Mouse (Mus musculus) thymus, adult 2 months (tissue): ENCODE results near the gene Srgap1.

Experiments
- CTCF ChIP-seq: fragments of 200-500 bp; IDR thresholded peaks from 2 replicates; pipeline ENCODE4 v1.5.1; 2012; ENCODE audit warnings: mild to moderate bottlenecking, control low read depth, low read length, moderate library complexity, borderline replicate concordance; ENCODE audit not compliant: control insufficient read depth, poor library complexity, insufficient read depth; ENCODE audit errors: extremely low read depth
- POLR2A ChIP-seq: fragments of 200-500 bp; IDR thresholded peaks from 2 replicates; pipeline ENCODE4 v1.6.1; 2012; ENCODE audit warnings: mild to moderate bottlenecking, low read length, control low read depth, moderate library complexity; ENCODE audit not compliant: control insufficient read depth, poor library complexity, insufficient read depth; ENCODE audit errors: extremely low read depth

DNA sequence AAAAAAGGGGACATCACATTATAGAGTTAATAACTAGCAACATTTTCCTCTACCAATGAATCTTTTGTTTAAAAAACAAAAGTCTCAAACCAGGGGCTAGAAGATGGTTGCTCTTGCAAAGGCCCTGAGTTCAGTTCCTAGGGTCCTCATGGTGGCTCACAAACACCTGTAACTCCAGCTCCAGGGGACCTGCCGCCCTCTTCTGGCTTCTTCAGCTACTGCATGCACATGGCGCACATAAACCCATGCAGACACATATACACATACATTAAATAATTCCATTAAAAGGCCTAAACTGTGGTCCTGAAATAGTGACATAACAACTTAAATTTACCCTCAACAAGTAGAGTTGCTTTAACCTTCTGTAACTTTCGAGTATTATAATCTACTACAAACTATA lies 178.9 kb downstream of the Srgap1 start:
- TF ChIP-seq CTCF (no peak), POLR2A (no peak)
